ENCODE assay signal across 24 mouse cellular contexts in genomic region chr17:44819816-44820215, GRCm38 (mm10). TPM values are rescaled to one million over a fixed set of nuclear protein-coding genes. Genes with fewer than 3 reads are reported as not detected.
DNase-seq lines count a peak whose midpoint lies in the region; ATAC-seq and TF ChIP-seq lines count a peak whose summit lies in the region.
"Had no signal": no experiment of that assay in that cellular context is flagged by ENCODE, and none has a peak within 500 bp of the region (broad histone marks: within the 10 kb centered on the region; RNA-seq: fewer than 3 reads in every experiment).

No protein-coding gene starts in this region.

- no peak for TF ChIP-seq EP300 in CH12.LX (IDR thresholded peaks at IDR 0.05; ENCODE audit: low read length)
- no peak for TF ChIP-seq EP300 in liver, postnatal 0 days (IDR thresholded peaks at IDR 0.05; ENCODE audit: low read depth)

- WGBS in liver, postnatal 0 days (ENCODE audit: insufficient replicate concordance) = 60% methylated on average over 4 of the region's 4 CpGs

- H3K9me3 ChIP-seq in CH12.LX (replicated peaks; ENCODE audit: low read length) = no peaks in the 10 kb centered on the region
- H3K9me3 ChIP-seq in liver, postnatal 0 days (ENCODE audit: low read length) = no peaks in the 10 kb centered on the region
- H3K9me3 ChIP-seq: embryonic facial prominence, embryonic 13.5 days; embryonic facial prominence, embryonic 15.5 days; forebrain, embryonic 10.5 days; forebrain, embryonic 12.5 days had no signal

- in situ Hi-C loops in CH12.LX (cut with MboI; ENCODE audit: low pct_ligation_motif_present, low pct_unique_long_range_greater_than_20kb, low sequenced_read_pairs) = no loop called here

- peaks cover 4 to 11% of the 10 kb centered on the region in 2 experiments; a peak in 3 of 4 replicates for H3K4me1 ChIP-seq in CH12.LX (ENCODE audit: control insufficient read depth in 1 of 2, insufficient read depth in 2 of 2)
- no peaks in the 10 kb centered on the region for H3K4me1 ChIP-seq in liver, postnatal 0 days (ENCODE audit: insufficient read depth)

- TF ChIP-seq CTCF in C2C12 (IDR thresholded peaks at IDR 0.05; ENCODE audit: control insufficient read depth, insufficient read depth, insufficient read length) (no peak), CH12.LX (conservative IDR thresholded peaks at IDR 0.05 in 1 of 2, IDR thresholded peaks at IDR 0.05 in 1 of 2; ENCODE audit: low read depth in 2 of 2, low read length in 2 of 2) (no peak)
- no peak for TF ChIP-seq CTCF in liver, postnatal 0 days (IDR thresholded peaks at IDR 0.05; ENCODE audit: low read depth)

- no peak overlapping the region for H3ac ChIP-seq in C2C12 (ENCODE audit: control insufficient read depth, insufficient read length, low read depth)

- TF ChIP-seq POLR2A in CH12.LX (IDR thresholded peaks at IDR 0.05; ENCODE audit: low read depth, low read length) = no peak

- dilution Hi-C loops in CH12.LX (cut with MboI; ENCODE audit: extremely low pct_ligation_motif_present, extremely low pct_unique_long_range_greater_than_20kb, low sequenced_read_pairs) = no loop called here

- no peaks in the 10 kb centered on the region for H3K79me3 ChIP-seq in C2C12 (ENCODE audit: low read depth)

- no peak overlapping the region for H3K9ac ChIP-seq in CH12.LX (ENCODE audit: insufficient read depth, low read depth)
- no peak overlapping the region for H3K9ac ChIP-seq in liver, postnatal 0 days (replicated peaks)
- H3K9ac ChIP-seq: embryonic facial prominence, embryonic 13.5 days; embryonic facial prominence, embryonic 15.5 days; forebrain, embryonic 12.5 days had no signal

- H3K4me2 ChIP-seq in CH12.LX (ENCODE audit: insufficient read depth, low read depth, poor library complexity, severe bottlenecking) = no peak overlapping the region
- no peak overlapping the region for H3K4me2 ChIP-seq in liver, postnatal 0 days (ENCODE audit: low read depth, low read length)
- H3K4me2 ChIP-seq: embryonic facial prominence, embryonic 13.5 days; embryonic facial prominence, embryonic 15.5 days; forebrain, embryonic 12.5 days had no signal

- H3K4me3 ChIP-seq in C2C12 (ENCODE audit: insufficient read depth, poor library complexity, severe bottlenecking) (no peak overlapping the region), CH12.LX (replicated peaks in 1 of 3; ENCODE audit: low read depth in 2 of 3, low read length in 2 of 3, poor library complexity in 1 of 3) (no peak overlapping the region)
- no peak overlapping the region for H3K4me3 ChIP-seq in liver, postnatal 0 days (ENCODE audit: low read depth, low read length)
- H3K4me3 ChIP-seq: embryonic facial prominence, embryonic 13.5 days; embryonic facial prominence, embryonic 15.5 days; erythroblast, embryonic 14.5 days; forebrain, embryonic 10.5 days; forebrain, embryonic 12.5 days had no signal

- H3K27me3 ChIP-seq in C2C12 (ENCODE audit: control insufficient read depth, insufficient read depth, insufficient read length) (no peaks in the 10 kb centered on the region), CH12.LX (replicated peaks) (no peaks in the 10 kb centered on the region)
- H3K27me3 ChIP-seq in liver, postnatal 0 days (ENCODE audit: insufficient read depth, low read length) = no peaks in the 10 kb centered on the region
- H3K27me3 ChIP-seq: embryonic facial prominence, embryonic 13.5 days; embryonic facial prominence, embryonic 15.5 days; forebrain, embryonic 12.5 days had no signal

- no peak overlapping the region for H3K27ac ChIP-seq in CH12.LX (ENCODE audit: insufficient read depth, low read depth)
- no peak overlapping the region for H3K27ac ChIP-seq in liver, postnatal 0 days (ENCODE audit: low read depth)
- H3K27ac ChIP-seq: embryonic facial prominence, embryonic 13.5 days; embryonic facial prominence, embryonic 15.5 days; forebrain, embryonic 10.5 days; forebrain, embryonic 12.5 days had no signal

- H3K79me2 ChIP-seq in C2C12 (ENCODE audit: control insufficient read depth, insufficient read depth) = peaks cover 5% of the 10 kb centered on the region
- H3K79me2 ChIP-seq in CH12.LX (replicated peaks; ENCODE audit: control insufficient read depth, extremely low read depth, insufficient read depth, poor library complexity, severe bottlenecking) = no peaks in the 10 kb centered on the region

- ATAC-seq in liver, postnatal 0 days = no peak
- ATAC-seq: forebrain, embryonic 14.5 days; forebrain, embryonic 16.5 days had no signal

- no peak for TF ChIP-seq RAD21 in CH12.LX (IDR thresholded peaks at IDR 0.05; ENCODE audit: low read depth, low read length)

- peak; percentile 28 for DNase-seq in testis, postnatal 14 days (ENCODE audit: low spot score)
- no peak for DNase-seq in testis, postnatal 10 days (ENCODE audit: low spot score)
- DNase-seq in CH12.LX (ENCODE audit: extremely low read depth) = no peak
- DNase-seq in liver, postnatal 0 days = no peak
- no peak for DNase-seq in layer of hippocampus, adult 11-12 months (ENCODE audit: low spot score)
- DNase-seq: adrenal gland, adult 2 months; adrenal gland, postnatal 10 days; adrenal gland, postnatal 25 days; cerebellum, adult 11 months; cerebellum, adult 18-20 months; cerebellum, adult 8-10 months; cerebellum, adult 9-11 months; cerebellum, postnatal 14 days; cerebellum, postnatal 36 days; embryo, embryonic 11 days had no signal

- H3K36me3 ChIP-seq in C2C12 (ENCODE audit: control insufficient read depth, insufficient read depth) (no peaks in the 10 kb centered on the region), CH12.LX (replicated peaks in 1 of 2; ENCODE audit: control insufficient read depth in 1 of 2, insufficient read depth in 1 of 2, low read length in 1 of 2) (no peaks in the 10 kb centered on the region)
- no peaks in the 10 kb centered on the region for H3K36me3 ChIP-seq in liver, postnatal 0 days (replicated peaks; ENCODE audit: insufficient read depth, low read length)
- H3K36me3 ChIP-seq: embryonic facial prominence, embryonic 13.5 days; embryonic facial prominence, embryonic 15.5 days; forebrain, embryonic 10.5 days; forebrain, embryonic 12.5 days had no signal

TF ChIP-seq in C2C12, 6 proteins besides CTCF, POLR2A, EP300 and RAD21:
- TF ChIP-seq CEBPB (IDR thresholded peaks at IDR 0.05; ENCODE audit: low read depth) (no peak), USF1 (IDR thresholded peaks at IDR 0.05; ENCODE audit: low read depth) (no peak), MYOD1 (IDR thresholded peaks at IDR 0.05; ENCODE audit: control insufficient read depth, insufficient read length, low read depth) (peak; percentile 92)

TF ChIP-seq in CH12.LX, 34 proteins besides CTCF, POLR2A, EP300 and RAD21:
- TF ChIP-seq ZC3H11A (IDR thresholded peaks at IDR 0.05; ENCODE audit: low read depth, low read length) (no peak), ELF1 (IDR thresholded peaks at IDR 0.05; ENCODE audit: low read depth, low read length) (no peak), JUND (conservative IDR thresholded peaks at IDR 0.05; ENCODE audit: low read depth, low read length) (no peak), POLR2AphosphoS2 (IDR thresholded peaks at IDR 0.05; ENCODE audit: low read depth, low read length) (no peak), MEF2A (IDR thresholded peaks at IDR 0.05; ENCODE audit: borderline replicate concordance, low read depth, low read length) (0 out of 2 replicates have a peak, but pooled peaks have one; percentile 15), PAX5 (IDR thresholded peaks at IDR 0.05; ENCODE audit: low read length) (no peak)

RNA-seq across cellular contexts. Expression of gene Runx2, which starts 5.2 kb away (rescaled TPM):
- 16.6 TPM for polyA plus RNA-seq in C2C12 (2012; fragmentation: generic; extraction: Trizol)
- total RNA-seq in CH12.LX (2012; rRNA removed) = 0.55 and 1.1 TPM in 2 replicates
- total RNA-seq in CH12.LX (2014; rRNA removed) = 0.41 and 1.4 TPM in 2 replicates
- polyA plus RNA-seq in CH12.LX (2012; ENCODE audit: insufficient read length, low read depth) = 0.37 and 0.70 TPM in 2 replicates
- polyA plus RNA-seq in liver, postnatal 0 days (2015; fragmentation: Nextera tagmentation; extraction: Ambion mirVana) = 0.34 and 0.49 TPM in 2 replicates
- total RNA-seq: MEL had no signal

RNA-seq across cellular contexts. Expression of gene Supt3, which starts 42.9 kb away (rescaled TPM):
- 18.1 TPM for polyA plus RNA-seq in C2C12 (2012; fragmentation: generic; extraction: Trizol)
- 9.1 and 13.1 TPM in 2 replicates for total RNA-seq in CH12.LX (2012; rRNA removed)
- 7.5 and 8.3 TPM in 2 replicates for total RNA-seq in CH12.LX (2014; rRNA removed)
- polyA plus RNA-seq in CH12.LX (2012; ENCODE audit: insufficient read length, low read depth) = 20.7 and 22.7 TPM in 2 replicates
- polyA plus RNA-seq in liver, postnatal 0 days (2015; fragmentation: Nextera tagmentation; extraction: Ambion mirVana) = 5.0 and 5.1 TPM in 2 replicates

Comparison
In these comparisons a context has a peak if more than half of its experiments do, and no peak if none do; other contexts are left out.
1. RNA of gene Runx2, which starts 5.2 kb away (polyA plus RNA-seq): 16.6 TPM in C2C12 (single experiment); 0.37 to 0.70 TPM in CH12.LX and 0.34 to 0.49 TPM in liver, postnatal 0 days; every median in the first group is over 10 times any median in the second.